Mouse (Mus musculus) liver, adult 2 months (tissue): ENCODE measurements around the gene 9130023H24Rik. TPM values are rescaled to one million over a fixed set of nuclear protein-coding genes. Genes with fewer than 3 reads are reported as not detected.

Source experiments
- DNase-seq: peaks from one replicate; pipeline ENCODE4 v3.0.0-alpha.2; 2011; ENCODE audit warnings: low read depth, low spot score; ENCODE audit errors: extremely low read depth
- H3K27ac ChIP-seq: fragments of 200-500 bp; replicated peaks from 2 replicates; pipeline ENCODE4 v1.5.1; 2012; ENCODE audit warnings: low read depth, mild to moderate bottlenecking, control low read depth, inconsistent platforms, low read length; ENCODE audit not compliant: insufficient read depth
- H3K27me3 ChIP-seq: fragments of 200-500 bp; 2 replicates; pipeline ENCODE4 v1.6.1; 2012; ENCODE audit warnings: mild to moderate bottlenecking, moderate library complexity, low read length, inconsistent platforms; ENCODE audit not compliant: control insufficient read depth, insufficient read depth
- H3K36me3 ChIP-seq: fragments of 200-500 bp; 2 replicates; pipeline ENCODE4 v1.6.1; 2012; ENCODE audit warnings: low read length, inconsistent platforms; ENCODE audit not compliant: control insufficient read depth, insufficient read depth
- H3K4me1 ChIP-seq: fragments of 200-500 bp; 2 replicates; pipeline ENCODE4 v1.6.1; 2011; ENCODE audit warnings: low read length; ENCODE audit not compliant: control insufficient read depth, insufficient read depth
- H3K4me3 ChIP-seq: fragments of 200-500 bp; 2 replicates; pipeline ENCODE4 v1.5.1; 2011; ENCODE audit warnings: low read depth, mild to moderate bottlenecking, control low read depth, low read length, moderate library complexity; ENCODE audit not compliant: insufficient read depth
- H3K79me2 ChIP-seq: fragments of 200-500 bp; 2 replicates; pipeline ENCODE4 v1.6.1; 2012; ENCODE audit warnings: inconsistent platforms, mild to moderate bottlenecking, low read length, moderate library complexity; ENCODE audit not compliant: control insufficient read depth, insufficient read depth
- H3K9ac ChIP-seq: fragments of 200-500 bp; 2 replicates; pipeline ENCODE4 v1.6.1; 2012; ENCODE audit warnings: low read depth, mild to moderate bottlenecking, control low read depth, inconsistent platforms, low read length
- CTCF ChIP-seq: fragments of 200-500 bp; IDR thresholded peaks from 2 replicates; pipeline ENCODE4 v1.5.1; 2011; ENCODE audit warnings: low read depth, low read length, control low read depth
- POLR2A ChIP-seq: fragments of 200-500 bp; IDR thresholded peaks from 2 replicates; pipeline ENCODE4 v1.6.1; 2011; ENCODE audit warnings: low read length, control low read depth; ENCODE audit not compliant: insufficient read depth; ENCODE audit errors: extremely low read depth
- WGBS: fragments of 180-500 bp; shearing (Covaris S2); methylation state at CpG from one replicate; pipeline ENCODE4 v1.1.7; 2018; 5-methylcytosine and 5-hydroxymethylcytosine counted together
- polyA plus RNA-seq: library from polyadenylated mRNA; depleted of rRNA; stranded (reverse); fragments of >200 nt; gene quantifications from 2 replicates; pipeline ENCODE4 v1.2.3, GENCODE M21; 2012
- total RNA-seq: library from RNA; depleted of rRNA; stranded (reverse); fragments of >200 nt; gene quantifications from 2 replicates; pipeline ENCODE4 v1.2.3, GENCODE M21; 2014

The 9130023H24Rik gene
- total and polyA plus RNA-seq, 2 experiments: 1.4 to 2.4 TPM

- no peaks in the 10 kb centered on the region for H3K36me3 ChIP-seq
- no peak for DNase-seq
- no peak overlapping the region for H3K9ac ChIP-seq
- no peak overlapping the region for H3K27ac ChIP-seq
- no peak for TF ChIP-seq POLR2A
- no peak for TF ChIP-seq CTCF
- H3K4me1 ChIP-seq: no peaks in the 10 kb centered on the region
- no peaks in the 10 kb centered on the region for H3K27me3 ChIP-seq
- no peaks in the 10 kb centered on the region for H3K79me2 ChIP-seq
- H3K4me3 ChIP-seq: no peak overlapping the region
- 75% methylated on average over 4 of the region's 4 CpGs for WGBS
Measured at GRCm38 (mm10) chr7:128219952-128220351, 17.9 kb downstream of the 9130023H24Rik start.

- no peak for DNase-seq
- Histone ChIP-seq H3K9ac (no peak overlapping the region), H3K4me3 (no peak overlapping the region), H3K27me3 (no peaks in the 10 kb centered on the region), H3K4me1 (no peaks in the 10 kb centered on the region), H3K36me3 (no peaks in the 10 kb centered on the region), H3K79me2 (no peaks in the 10 kb centered on the region), H3K27ac (no peak overlapping the region)
- WGBS: 48% methylated on average over 3 of the region's 3 CpGs
- no peak for TF ChIP-seq POLR2A
- TF ChIP-seq CTCF: no peak
Measured at GRCm38 (mm10) chr7:128209826-128210225, 28.0 kb downstream of the 9130023H24Rik start.

GRCm38 (mm10) chr7:128208187-128208586 is 29.6 kb downstream of the 9130023H24Rik start:
- WGBS: under 1% methylated on average over 4 of the region's 4 CpGs
- H3K4me1 ChIP-seq: no peaks in the 10 kb centered on the region
- H3K4me3 ChIP-seq: no peak overlapping the region
- DNase-seq: peak; percentile 51
- TF ChIP-seq POLR2A (no peak), CTCF (peak; percentile 53; the same call in 1 of the 2 replicates)
- H3K9ac ChIP-seq: no peak overlapping the region
- no peaks in the 10 kb centered on the region for H3K36me3 ChIP-seq
- no peak overlapping the region for H3K27ac ChIP-seq
- no peaks in the 10 kb centered on the region for H3K79me2 ChIP-seq
- H3K27me3 ChIP-seq: no peaks in the 10 kb centered on the region

- Histone ChIP-seq H3K4me1 (no peaks in the 10 kb centered on the region), H3K27ac (no peak within 1 kb of the TSS), H3K79me2 (no peaks in the 10 kb centered on the region), H3K27me3 (no peaks in the 10 kb centered on the region), H3K4me3 (no peak within 1 kb of the TSS), H3K9ac (no peak within 1 kb of the TSS), H3K36me3 (no peaks in the 10 kb centered on the region)
- 80% methylated on average over 6 of the region's 6 CpGs for WGBS
- TF ChIP-seq POLR2A (no peak), CTCF (no peak)
- DNase-seq: no peak
Measured at GRCm38 (mm10) chr7:128206152-128206551, 31.7 kb downstream of the 9130023H24Rik start, which contains the start of gene Cox6a2. Cox6a2 (minus strand) TSS chr7:128206387.

GRCm38 (mm10) chr7:128205695-128206094 is 32.1 kb downstream of the 9130023H24Rik start:
- no peaks in the 10 kb centered on the region for H3K27me3 ChIP-seq
- 78% methylated on average over 18 of the region's 18 CpGs for WGBS

GRCm38 (mm10) chr7:128204179-128204578 is 33.7 kb downstream of the 9130023H24Rik start:
- TF ChIP-seq POLR2A (no peak), CTCF (no peak)
- DNase-seq: no peak
- Histone ChIP-seq H3K27ac (no peak overlapping the region), H3K27me3 (no peaks in the 10 kb centered on the region), H3K36me3 (no peaks in the 10 kb centered on the region), H3K79me2 (no peaks in the 10 kb centered on the region), H3K4me1 (no peaks in the 10 kb centered on the region), H3K9ac (no peak overlapping the region), H3K4me3 (no peak overlapping the region)
- 96% methylated on average over 8 of the region's 8 CpGs for WGBS

More at GRCm38 (mm10) chr7:128205695-128206094, 32.1 kb downstream of the 9130023H24Rik start:
- DNase-seq: no peak
- Histone ChIP-seq H3K27ac (no peak overlapping the region), H3K9ac (no peak overlapping the region), H3K4me3 (no peak overlapping the region), H3K79me2 (no peaks in the 10 kb centered on the region), H3K4me1 (no peaks in the 10 kb centered on the region), H3K36me3 (no peaks in the 10 kb centered on the region)
- TF ChIP-seq CTCF: no peak
- no peak for TF ChIP-seq POLR2A
